Mouse (Mus musculus) adrenal gland, postnatal 14 days (tissue): ENCODE data around the gene Klhl30. TPM values are rescaled to one million over a fixed set of nuclear protein-coding genes. Genes with fewer than 3 reads are reported as not detected.

Experiments used
- DNase-seq: peaks from one replicate; pipeline ENCODE4 v3.0.0; 2021; ENCODE audit warnings: mixed read lengths
- long read RNA-seq, 2 experiments: library from polyadenylated mRNA; stranded (forward); transcript quantifications; one replicate each; pipeline ENCODE4 v2.0.0; 2021
- total RNA-seq: library from RNA; stranded (reverse); gene quantifications from 2 replicates; pipeline ENCODE4 v1.2.3, GENCODE M21; 2021

Gene Klhl30
- 0.37 and 0.71 TPM in 2 replicates for total RNA-seq
- long read RNA-seq, experiment 1, partial matches to known transcripts: 0 of 1 reads
- long read RNA-seq, experiment 1, other reads (novel, unspliced or antisense): 1 of 1 reads
- long read RNA-seq, experiment 2, partial matches to known transcripts: 0 of 1 reads
- long read RNA-seq, experiment 2, other reads (novel, unspliced or antisense): 0 of 1 reads

- DNase-seq: no peak
These were observed at the start of gene Klhl30 for GRCm38 (mm10) chr1:91350841-91351240. Gene Klhl30 (plus strand): TSS chr1:91351016.

- DNase-seq: no peak
These were observed 49.5 kb upstream of the Klhl30 start for GRCm38 (mm10) chr1:91301206-91301920.

GRCm38 (mm10) chr1:91302021-91302420 is 48.8 kb upstream of the Klhl30 start:
- no peak for DNase-seq

- no peak for DNase-seq
These were observed 46.2 kb upstream of the Klhl30 start for GRCm38 (mm10) chr1:91304621-91305020.

GRCm38 (mm10) chr1:91309366-91310085 is 41.3 kb upstream of the Klhl30 start:
- no peak for DNase-seq

GRCm38 (mm10) chr1:91312273-91312672 is 38.5 kb upstream of the Klhl30 start:
- DNase-seq: no peak

GRCm38 (mm10) chr1:91313251-91313650 is 37.6 kb upstream of the Klhl30 start:
- DNase-seq: no peak

GRCm38 (mm10) chr1:91317656-91318055 is 33.2 kb upstream of the Klhl30 start:
- DNase-seq: no peak

- no peak for DNase-seq
These were observed 28.9 kb upstream of the Klhl30 start, which contains the start of gene Espnl for GRCm38 (mm10) chr1:91321760-91322438. Gene Espnl (plus strand): TSS chr1:91322075.

GRCm38 (mm10) chr1:91324646-91325045 is 26.2 kb upstream of the Klhl30 start:
- DNase-seq: no peak

GRCm38 (mm10) chr1:91325488-91326042 is 25.3 kb upstream of the Klhl30 start:
- no peak for DNase-seq

GRCm38 (mm10) chr1:91332102-91332501 is 18.7 kb upstream of the Klhl30 start:
- DNase-seq: no peak

GRCm38 (mm10) chr1:91333582-91333981 is 17.2 kb upstream of the Klhl30 start:
- no peak for DNase-seq

GRCm38 (mm10) chr1:91337355-91337754 is 13.5 kb upstream of the Klhl30 start:
- no peak for DNase-seq

GRCm38 (mm10) chr1:91344001-91344400 is 6.8 kb upstream of the Klhl30 start:
- DNase-seq: no peak

- DNase-seq: peak; percentile 51
These were observed 5.7 kb upstream of the Klhl30 start for GRCm38 (mm10) chr1:91344921-91345685.

GRCm38 (mm10) chr1:91346892-91347291 is 3.9 kb upstream of the Klhl30 start:
- peak; percentile 79 for DNase-seq

- no peak for DNase-seq
These were observed 433 bp downstream of the Klhl30 start for GRCm38 (mm10) chr1:91351249-91351648.

- no peak for DNase-seq
These were observed 1.5 kb downstream of the Klhl30 start for GRCm38 (mm10) chr1:91352277-91352676.

- DNase-seq: no peak
These were observed 5.3 kb downstream of the Klhl30 start for GRCm38 (mm10) chr1:91356105-91356504.

GRCm38 (mm10) chr1:91362113-91362512 is 11.3 kb downstream of the Klhl30 start:
- DNase-seq: no peak
